Mouse (Mus musculus) mature B cell (primary cell): ENCODE measurements at regions not wholly inside any gene's neighbourhood (a gene's known extent, or its start where the extent isn't known, plus 50 kb on each side); places are given as distances from the start of the nearest gene placed in this dataset.

Source experiments
- in situ Hi-C: fragments of 300-500 bp; cut with MboI; formaldehyde crosslinking; loops from 2 replicates; pipeline ENCODE4 v1.14.3; 2019

GRCm38 (mm10) chr13:84065256-84065898 is 156.7 kb upstream of the Tmem161b start:
- in situ Hi-C loops: no loop called here

- in situ Hi-C loops: no loop called here
Observed at GRCm38 (mm10) chr13:84066211-84066959, 155.7 kb upstream of the Tmem161b start.

- in situ Hi-C loops: no loop called here
Observed at GRCm38 (mm10) chr13:84066960-84067665, 155.0 kb upstream of the Tmem161b start.

- in situ Hi-C loops: no loop called here
Observed at GRCm38 (mm10) chr13:84068365-84068764, 153.7 kb upstream of the Tmem161b start.
